Mouse (Mus musculus) heart, adult 8-10 months (tissue): Measurements from ENCODE around the gene Phf19. TPM values are rescaled to one million over a fixed set of nuclear protein-coding genes. Genes with fewer than 3 reads are reported as not detected.

ENCODE experiments used
- DNase-seq: peaks from one replicate; pipeline ENCODE4 v3.0.0; 2022; ENCODE audit warnings: low spot score
- total RNA-seq, 4 experiments: library from RNA; stranded (reverse); gene quantifications; 2 replicates each; pipeline ENCODE4 v1.2.4; 2022

The Phf19 gene
- total RNA-seq, 4 experiments from 2014 or later = 0.66 to 1.5 (median 1.2) TPM

DNA sequence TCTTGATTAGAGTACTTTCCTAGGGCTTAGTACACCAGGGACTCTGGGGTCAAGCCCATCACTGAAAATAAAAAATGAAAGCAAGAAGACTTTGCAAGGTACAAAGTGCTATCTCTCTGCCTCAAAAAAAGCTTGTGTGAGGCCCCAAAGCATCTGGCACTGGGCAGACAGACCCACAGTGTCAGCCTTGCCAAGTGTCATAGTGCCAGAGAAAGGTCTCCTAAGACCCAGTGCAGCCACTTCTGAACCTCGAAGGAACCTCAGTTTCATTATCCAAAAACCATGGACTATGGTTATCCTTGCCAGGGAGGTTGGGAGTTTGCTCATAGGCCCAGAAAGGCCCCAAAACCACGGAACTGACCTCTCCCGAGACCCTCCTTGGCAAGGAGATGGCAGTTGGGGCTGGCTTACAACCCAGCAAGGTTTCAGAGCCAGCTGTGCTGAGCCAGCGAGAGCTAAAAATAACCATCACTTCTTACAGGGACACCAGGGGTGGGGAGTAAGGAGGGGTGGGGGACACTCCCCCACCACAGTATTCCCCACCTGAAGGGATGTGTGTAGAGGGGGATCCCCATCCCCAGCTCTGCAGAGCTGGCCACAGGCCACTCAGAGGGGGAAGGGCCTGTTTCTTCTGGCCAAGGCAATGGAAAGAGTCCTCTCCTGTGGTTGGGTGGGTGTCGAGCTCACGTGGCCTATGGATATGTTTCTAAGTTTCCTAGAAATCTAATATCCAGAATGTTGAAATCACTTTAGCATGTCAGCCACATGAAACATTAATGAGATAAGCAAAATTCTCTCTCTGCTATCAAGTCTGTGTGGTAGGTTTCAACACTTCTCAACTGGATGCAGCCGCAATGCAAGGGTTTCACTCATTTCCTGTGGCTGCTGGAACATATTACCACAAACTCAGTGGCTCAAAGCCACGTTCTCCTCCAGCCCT is 24.7 kb upstream of the Phf19 start:
- DNase-seq = no peak

- no peak for DNase-seq
These were observed 23.6 kb upstream of the Phf19 start for GRCm38 (mm10) chr2:34937460-34937859.

DNA sequence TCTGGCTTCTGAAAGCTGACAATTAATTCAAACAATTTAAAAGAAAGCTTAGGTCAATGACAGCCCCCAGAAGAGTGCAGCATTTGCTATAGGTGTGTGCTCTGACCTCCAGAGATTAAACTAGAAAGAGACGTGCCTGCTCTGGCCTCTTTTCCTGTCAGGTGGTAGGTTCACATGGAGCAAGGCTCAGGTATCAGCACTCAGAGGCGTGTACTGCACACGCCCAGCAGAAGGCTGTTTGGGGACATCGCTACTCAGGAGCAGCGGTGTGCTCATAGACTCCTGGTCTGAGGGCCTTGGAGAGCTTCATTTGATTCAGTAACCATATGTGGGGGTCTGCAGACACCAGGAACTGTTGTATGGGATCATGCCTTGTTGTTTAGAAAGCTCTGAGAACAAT is 13.5 kb upstream of the Phf19 start:
- DNase-seq = no peak

DNA sequence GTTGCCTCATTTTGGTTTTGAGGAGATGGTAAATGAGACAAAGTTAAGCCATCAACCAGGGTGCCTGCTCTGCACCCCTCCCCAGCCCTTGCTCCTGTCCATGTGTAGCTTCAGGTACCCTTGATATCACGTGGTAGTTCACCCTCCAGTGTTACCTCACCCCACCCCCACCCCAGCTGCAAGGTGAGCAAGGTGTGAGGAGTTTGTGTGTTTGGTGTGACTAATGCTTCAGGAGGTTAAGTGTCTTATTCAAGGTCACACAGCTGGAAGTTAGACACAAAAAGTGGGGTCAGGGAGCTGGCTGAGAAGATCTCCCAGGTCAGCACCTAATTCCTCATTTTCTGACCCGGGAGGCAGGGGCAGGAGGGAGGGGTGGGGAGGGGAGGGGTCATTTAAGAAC is 8.9 kb upstream of the Phf19 start:
- no peak for DNase-seq

GRCm38 (mm10) chr2:34920144-34920543 is 6.3 kb upstream of the Phf19 start:
- DNase-seq = no peak

- DNase-seq = no peak
These were observed 1.3 kb upstream of the Phf19 start for GRCm38 (mm10) chr2:34915103-34915502.

- DNase-seq = no peak
These were observed 927 bp upstream of the Phf19 start for GRCm38 (mm10) chr2:34914823-34915082.

DNA sequence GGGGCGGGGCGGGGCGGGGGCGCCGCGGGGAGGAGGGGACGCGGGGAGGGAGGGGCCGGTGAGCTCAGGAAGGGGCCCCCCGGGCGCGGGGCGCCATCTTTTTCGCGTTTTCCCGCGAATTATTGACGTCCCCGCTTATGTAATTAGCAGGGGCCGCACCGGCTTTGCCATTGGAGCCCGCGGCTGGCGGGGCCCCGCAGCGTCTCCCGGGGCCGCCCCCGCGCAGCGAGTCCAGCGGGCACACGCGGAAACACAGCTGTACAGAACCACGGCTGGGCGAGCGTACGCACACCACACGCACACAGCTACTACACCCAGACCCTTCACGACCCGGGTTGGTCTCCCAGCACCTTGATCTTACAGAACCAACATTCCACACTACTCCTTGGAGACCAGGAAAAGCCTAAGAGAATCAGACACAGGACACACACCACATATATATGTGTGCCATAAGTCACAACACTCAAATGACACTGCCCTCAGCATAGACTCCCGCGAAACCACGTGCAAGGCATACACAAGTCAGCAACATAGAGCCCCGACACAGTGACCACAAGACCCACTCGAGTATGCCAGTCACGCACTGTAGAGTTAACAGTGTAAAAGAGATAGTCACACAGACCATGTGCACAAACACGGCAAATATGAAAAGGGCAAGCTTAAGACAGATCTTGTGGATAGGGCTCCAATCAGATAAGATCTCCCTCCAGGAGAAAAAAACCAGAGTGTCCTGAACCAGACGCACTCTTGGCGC is 420 bp upstream of the Phf19 start:
- DNase-seq = no peak

DNA sequence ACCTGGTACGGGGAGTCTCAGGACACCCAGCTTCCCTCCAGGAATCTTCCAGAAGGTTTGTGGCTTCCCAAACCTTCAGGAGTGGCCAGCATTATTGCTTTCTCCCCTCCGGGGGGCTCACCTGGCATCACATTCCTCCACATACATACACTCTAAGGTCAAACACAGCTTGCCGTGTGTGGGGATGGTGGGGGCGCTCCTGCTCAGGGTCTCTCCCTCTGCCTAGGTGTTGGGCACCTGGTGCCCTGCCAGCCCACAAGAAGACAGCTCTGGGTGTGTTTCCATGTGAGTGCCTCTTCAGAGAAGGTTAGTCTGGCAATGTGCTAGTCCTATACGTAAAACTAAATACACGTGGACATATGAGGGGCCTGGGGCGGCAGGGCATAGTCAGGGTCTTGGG is 1.2 kb downstream of the Phf19 start:
- DNase-seq = no peak

- no peak for DNase-seq
These were observed 2.0 kb downstream of the Phf19 start for GRCm38 (mm10) chr2:34911871-34912270.

GRCm38 (mm10) chr2:34909719-34910118 is 4.1 kb downstream of the Phf19 start:
- no peak for DNase-seq

GRCm38 (mm10) chr2:34906861-34907604 is 6.8 kb downstream of the Phf19 start:
- DNase-seq = peak; percentile 51

GRCm38 (mm10) chr2:34906426-34906825 is 7.4 kb downstream of the Phf19 start:
- DNase-seq = no peak

- peak; percentile 98 for DNase-seq
These were observed 8.8 kb downstream of the Phf19 start for GRCm38 (mm10) chr2:34904849-34905542.

DNA sequence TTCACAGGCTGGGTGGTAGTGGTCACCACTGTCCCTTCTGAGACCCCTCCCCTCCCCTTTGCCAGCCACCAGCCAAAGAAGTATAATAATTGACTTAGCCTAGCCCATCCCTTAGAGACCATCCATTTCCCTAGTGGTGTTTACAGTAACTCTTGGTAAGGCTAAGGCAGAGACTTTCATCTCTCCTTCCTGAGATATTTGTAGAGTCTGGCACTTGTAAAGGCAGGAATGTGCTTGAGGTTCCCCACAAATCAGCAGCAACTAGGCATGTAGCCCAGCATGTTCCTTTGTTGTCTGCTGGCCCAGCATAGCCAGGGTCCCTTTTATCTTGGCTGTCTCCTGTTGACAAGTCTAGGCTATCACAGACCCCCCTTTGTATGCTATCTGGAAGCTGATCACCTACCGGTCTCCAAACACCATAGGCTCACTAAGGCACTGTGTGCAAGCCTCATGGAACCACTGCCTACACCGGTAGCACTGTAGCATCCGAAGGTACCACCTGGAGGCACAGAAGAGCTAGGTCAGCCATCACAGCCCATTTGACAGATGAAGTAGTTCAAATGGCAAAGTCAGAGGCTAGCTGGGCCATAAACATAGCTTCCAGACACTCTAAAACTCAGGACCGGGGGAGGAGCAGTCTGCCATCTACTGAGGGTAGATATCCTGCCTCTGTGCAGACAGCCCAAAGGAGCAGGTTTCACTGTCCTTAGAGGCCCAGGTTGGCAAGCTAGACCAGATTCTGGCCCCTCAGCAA is 10.0 kb downstream of the Phf19 start:
- no peak for DNase-seq

GRCm38 (mm10) chr2:34903191-34903590 is 10.6 kb downstream of the Phf19 start:
- no peak for DNase-seq

- no peak for DNase-seq
These were observed 11.1 kb downstream of the Phf19 start for GRCm38 (mm10) chr2:34902731-34903130.

DNA sequence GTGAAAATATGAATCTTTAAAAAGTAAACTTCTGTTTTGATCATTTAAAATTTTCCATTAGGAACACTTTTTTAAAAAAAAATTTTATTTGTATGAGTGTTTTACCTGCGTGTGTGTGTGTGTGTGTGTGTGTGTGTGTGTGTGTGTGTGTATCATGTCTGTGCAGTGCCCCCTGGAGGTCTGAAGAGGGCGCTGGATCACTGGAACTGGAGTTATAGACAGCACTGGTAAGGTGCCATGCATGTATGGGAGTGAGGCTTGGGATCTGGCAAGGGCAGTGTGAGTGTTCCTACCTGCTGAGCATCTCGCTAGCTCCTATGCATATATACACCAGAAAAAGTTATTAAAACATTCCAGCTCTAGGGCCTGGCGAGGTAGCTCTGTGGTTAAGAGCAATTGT is 12.1 kb downstream of the Phf19 start:
- no peak for DNase-seq

DNA sequence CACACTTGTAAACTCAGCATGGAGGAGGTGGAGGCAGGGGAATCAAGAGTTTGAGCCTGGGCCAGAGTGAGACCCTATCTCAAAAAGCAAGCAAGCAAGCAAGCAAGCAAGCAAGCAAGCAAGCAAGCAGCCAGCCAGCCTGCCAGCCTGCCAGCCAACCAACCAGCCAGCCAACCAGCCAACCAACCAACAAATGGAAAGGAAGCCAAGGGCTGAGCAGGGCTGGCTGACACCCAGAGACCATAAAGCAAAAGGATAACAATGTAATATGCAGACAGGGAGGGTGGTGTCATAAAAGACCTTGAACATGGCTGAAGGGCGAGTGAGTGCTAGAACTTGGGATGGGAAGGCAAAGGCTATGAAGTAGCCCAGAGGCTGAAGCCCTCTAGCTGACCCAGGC is 13.4 kb downstream of the Phf19 start:
- no peak for DNase-seq

GRCm38 (mm10) chr2:34899682-34900081 is 14.1 kb downstream of the Phf19 start:
- DNase-seq = no peak

DNA sequence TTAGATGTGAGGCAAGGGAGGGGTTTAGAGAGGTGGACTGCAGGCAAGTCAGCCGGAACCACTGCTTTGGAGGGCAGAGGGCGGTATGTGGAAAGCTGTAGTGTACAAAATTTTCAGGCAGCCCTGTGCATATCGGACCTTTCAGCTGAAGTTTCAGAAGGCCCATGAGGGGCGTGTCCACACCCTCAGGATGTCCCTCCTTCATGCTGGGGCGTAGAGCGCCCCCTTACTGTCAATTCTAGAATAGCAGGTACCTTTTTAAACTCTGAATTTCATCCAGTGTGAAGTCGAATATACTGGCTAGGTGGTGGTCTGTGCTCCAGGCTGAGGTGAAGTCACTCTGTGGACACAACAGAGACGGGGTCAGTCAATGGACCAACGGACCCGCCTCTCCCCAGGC is 16.0 kb downstream of the Phf19 start:
- no peak for DNase-seq
